Mouse (Mus musculus): ENCODE measurements around the gene Sfxn5.

DNA sequence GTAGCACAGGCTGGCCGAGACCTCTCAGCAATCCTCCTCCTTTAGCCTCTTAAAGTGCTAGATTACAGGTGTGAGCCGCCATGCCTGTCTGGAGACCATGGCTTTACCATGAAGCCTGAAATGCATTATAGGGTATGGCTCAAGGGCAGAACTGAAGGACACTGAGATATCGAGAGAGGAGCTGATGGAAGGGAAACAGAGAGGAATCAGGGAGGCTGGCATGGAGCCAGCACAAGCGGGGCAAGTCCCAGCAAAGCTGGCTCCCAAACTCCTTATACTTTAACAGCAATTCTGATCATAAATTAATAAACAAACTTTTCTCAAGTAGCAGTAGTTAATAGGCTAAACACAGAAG is 30.7 kb upstream of the Sfxn5 start:
- TF ChIP-seq CTCF (IDR thresholded peaks at IDR 0.05; ENCODE audit: extremely low read depth, insufficient read length, insufficient replicate concordance, low read depth, low read length): no peak
- no peak for TF ChIP-seq POLR2A (IDR thresholded peaks at IDR 0.05; ENCODE audit: low read depth, low read length)

All from small intestine, adult 2 months (tissue).